Mouse (Mus musculus) brain, adult 2 months (tissue): Measurements from ENCODE around the gene Il4.
A peak's percentile ranks its signal among the peaks of the same experiment; 100 is the strongest.

Source experiments
- DNase-seq: peaks from one replicate; pipeline ENCODE4 v3.0.0; 2011; ENCODE audit warnings: low read depth, low spot score

The Il4 gene

GRCm38 (mm10) chr11:53618619-53619198 is at the start of gene Il4:
Il4 (minus strand) TSS chr11:53618669.
- DNase-seq: no peak

- peak; percentile 41 for DNase-seq
Measured at GRCm38 (mm10) chr11:53664091-53664490, 45.6 kb upstream of the Il4 start.

DNA sequence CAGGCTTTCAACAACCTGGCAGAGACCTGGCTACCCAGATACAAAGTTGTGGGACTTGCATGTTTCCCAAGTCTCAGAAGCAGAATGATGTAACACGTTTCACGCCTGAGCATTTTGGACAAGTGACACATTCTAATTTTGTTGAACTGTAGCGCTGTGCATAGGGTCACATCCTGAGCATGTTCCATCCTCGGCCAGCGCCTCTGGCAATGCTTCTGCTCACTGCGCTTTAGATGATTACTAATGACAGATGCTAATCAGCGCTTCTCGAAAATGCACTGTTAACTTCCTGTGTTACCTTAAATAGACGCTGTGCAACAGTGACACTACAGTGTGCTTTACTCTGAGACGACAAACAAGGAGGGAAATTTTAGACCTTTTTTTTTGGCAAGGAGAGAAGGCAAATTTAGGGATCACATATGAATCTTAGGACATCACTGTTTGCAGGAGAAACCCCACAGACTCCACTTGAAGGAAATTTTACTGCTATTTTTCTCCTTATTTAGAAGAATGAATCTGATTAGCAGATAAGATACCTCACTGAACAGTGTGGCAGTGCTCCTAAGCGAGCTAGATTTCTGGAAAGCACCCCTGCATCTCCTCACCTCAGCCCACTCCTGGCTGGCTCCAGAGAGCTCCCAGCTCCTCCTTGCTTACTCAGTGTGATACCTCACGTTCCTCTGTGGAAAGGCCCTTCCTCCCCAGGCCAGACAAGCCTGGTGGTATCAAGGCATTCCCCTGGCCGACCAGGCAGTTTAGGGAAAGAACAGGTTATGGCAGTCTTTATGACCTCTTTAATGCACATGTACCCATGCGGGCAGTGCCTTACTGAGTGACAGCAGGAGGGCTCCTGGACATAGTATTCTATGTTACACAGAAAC is 44.6 kb upstream of the Il4 start:
- peak; percentile 76 for DNase-seq

- no peak for DNase-seq
Measured at GRCm38 (mm10) chr11:53657828-53658227, 39.4 kb upstream of the Il4 start.

DNA sequence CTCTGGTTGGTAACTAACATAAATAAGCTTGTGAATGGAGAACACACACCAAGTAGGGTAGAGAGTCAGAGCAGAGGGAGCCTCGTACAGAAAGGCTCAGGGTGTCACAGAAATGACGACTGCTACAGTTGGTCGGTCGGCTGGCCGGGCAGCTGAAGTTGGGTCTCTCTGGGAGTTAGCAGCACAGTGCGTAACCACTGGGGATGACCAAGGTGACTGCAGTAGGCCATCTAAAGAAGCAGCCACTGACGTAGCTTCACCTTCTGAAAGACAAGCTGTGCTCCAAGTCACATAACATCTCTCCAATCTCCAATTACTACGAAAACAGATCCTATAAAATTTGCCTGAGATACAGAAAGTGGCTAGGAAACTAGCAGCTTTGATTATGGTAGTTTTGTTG is 38.9 kb upstream of the Il4 start:
- no peak for DNase-seq

DNA sequence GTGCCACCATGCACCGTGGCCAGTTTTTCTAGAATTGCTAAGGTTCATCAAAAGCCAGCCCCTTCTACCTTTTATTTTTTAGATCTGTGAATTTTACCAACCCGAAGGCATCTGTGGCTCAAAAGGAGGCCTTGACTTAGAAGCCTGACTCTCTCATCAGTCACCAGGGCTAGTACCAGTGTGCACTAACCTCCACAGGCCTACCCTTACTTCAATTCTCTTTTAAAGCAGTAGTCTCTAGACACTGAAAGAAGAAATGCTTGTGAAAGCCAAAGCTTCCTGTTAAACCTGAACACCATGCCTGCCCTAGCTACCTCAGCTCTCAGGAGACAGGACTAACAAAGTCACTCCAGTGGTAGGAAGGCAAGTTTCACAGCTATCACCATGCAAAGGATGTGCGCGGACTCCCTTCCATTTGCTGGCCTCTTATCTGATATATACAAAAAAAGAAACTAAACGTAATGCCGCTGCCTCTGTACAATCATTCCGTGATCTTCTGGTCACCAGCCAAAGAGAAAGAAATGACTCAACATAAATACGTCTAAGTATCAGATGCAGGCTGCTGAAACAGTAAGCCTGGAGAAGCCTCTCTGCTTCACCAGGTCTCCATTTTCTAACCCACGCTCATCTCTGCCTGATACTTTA is 38.2 kb upstream of the Il4 start:
- no peak for DNase-seq

GRCm38 (mm10) chr11:53655043-53655442 is 36.6 kb upstream of the Il4 start:
- no peak for DNase-seq

DNA sequence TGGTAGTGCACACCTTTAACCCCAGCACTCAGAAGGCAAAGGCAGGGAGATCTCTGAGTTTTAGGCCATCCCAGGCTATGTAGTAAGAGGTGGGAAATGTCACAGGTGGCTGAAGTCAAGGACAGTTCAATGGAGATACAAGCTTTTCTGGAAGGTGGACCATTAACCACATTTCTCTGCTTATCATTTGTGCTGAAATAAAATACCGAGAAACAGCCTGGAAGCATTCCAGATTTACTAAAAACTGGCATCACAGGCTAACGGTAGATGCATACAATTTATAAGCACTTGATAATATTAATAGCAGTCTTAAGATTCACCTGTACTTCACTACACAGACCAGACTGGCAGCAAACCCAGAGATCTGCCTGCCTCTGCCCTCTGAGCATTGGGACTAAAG is 34.0 kb upstream of the Il4 start:
- no peak for DNase-seq

GRCm38 (mm10) chr11:53651441-53651840 is 33.0 kb upstream of the Il4 start:
- no peak for DNase-seq

DNA sequence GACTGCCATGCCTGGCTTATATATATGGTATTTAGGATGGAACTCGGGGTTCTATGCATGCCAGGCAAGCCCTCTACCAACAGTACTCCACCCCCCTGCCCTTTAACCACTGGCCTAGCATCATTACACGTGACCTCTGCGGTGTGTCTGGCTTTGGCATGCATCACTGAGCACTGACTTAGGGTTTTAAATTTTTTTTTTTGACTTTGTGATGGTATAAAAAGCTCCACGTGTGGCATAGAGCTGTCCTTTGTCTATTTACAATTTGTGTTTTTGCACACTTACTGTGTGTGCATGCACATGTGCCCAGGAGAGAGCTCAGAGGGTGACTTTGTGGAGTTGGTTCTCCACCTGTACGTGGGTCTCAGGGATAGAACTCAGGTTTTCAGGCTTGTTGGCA is 25.5 kb upstream of the Il4 start:
- no peak for DNase-seq

DNA sequence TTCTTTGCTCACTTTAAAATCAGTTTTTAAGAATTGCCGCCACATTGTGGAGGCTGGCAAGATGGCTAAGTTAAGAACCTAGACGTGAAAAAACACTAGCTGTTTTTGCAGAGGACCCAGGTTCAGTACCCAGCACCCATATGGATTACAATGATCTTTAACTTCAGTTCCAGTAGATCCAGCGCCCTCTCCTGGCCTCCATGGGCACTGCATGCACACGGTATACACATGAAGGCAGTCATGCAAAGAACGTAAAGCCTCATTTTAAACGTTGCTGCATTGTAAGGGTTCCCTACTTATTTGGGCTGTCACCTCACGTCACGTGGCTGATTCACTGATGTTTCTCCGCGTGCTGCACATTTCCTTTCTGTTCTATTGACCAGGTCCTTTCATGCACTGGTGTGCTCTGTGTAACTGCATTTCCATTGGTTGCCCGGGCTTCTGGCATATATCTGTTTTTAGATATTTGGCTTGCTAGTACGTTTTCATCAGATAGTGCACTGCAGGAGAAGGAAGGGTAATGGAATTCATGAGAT is 24.3 kb upstream of the Il4 start:
- no peak for DNase-seq

DNA sequence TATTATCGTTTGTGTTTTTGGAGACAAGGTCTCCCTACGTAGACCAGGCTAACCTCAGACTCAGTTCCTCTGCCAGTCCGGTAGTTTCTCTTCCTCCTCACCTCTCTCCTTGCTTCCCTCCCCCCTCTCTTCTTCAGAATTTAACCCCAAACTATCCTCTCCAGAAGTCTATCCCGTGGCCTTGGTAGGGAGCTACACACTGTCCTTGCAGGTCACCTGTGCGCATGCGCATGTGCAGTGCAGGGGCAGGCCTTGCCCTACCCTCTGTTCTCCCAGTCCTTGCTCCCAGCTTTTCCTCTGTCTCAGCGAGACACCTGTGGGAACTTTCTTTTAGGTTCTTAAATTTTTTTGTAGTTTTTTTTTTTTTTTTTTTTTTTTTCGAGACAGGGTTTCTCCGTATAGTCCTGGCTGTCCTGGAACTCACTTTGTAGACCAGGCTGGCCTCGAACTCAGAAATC is 19.4 kb upstream of the Il4 start:
- DNase-seq: no peak

GRCm38 (mm10) chr11:53637046-53637802 is 18.8 kb upstream of the Il4 start:
- no peak for DNase-seq

- DNase-seq: peak; percentile 25
Measured at GRCm38 (mm10) chr11:53636183-53636646, 17.7 kb upstream of the Il4 start.

GRCm38 (mm10) chr11:53635590-53636182 is 17.2 kb upstream of the Il4 start:
- DNase-seq: no peak

DNA sequence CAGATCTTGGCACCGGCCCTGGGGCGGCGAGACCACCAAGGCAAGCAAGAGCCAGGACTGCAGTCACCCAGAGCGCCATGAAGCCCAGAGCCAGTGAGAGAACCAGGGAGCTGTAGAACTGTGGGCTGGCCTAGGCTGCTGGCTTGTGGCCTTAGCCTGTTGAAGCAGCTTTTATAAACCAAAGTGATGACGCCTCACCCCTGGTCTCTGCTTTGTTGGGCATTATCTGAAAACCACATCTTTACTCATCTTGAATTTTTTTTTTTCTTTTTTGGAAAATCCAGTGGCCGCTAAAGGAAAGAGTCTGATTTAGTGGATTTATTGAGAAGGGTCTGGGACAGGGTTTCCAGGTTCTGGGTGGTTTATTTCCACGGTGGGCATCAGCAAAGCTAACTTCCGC is 16.1 kb upstream of the Il4 start, which contains the start of gene Il13:
Gene Il13, minus strand, starts transcription at position 147 of the 400 bp plus-strand sequence.
- no peak for DNase-seq

DNA sequence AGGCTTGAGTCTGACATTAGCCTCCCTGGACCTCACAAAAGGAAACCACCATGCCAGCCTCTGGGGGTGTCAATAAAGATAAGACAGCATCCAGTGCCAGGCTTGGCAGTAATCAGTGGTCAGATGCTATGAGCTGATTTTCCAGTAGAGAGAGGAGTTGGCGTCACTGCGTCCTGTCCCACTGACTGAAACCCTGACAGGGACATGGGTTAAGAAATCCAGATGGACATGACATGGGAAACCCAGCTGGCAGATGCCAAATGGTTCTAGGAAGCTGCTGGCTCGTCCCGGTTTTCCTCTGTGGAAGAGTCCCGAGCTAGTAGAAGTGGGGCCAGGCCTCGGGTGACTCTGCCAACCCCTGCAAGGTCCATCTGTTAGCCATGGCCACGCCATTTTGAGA is 15.2 kb upstream of the Il4 start:
- DNase-seq: no peak

GRCm38 (mm10) chr11:53632122-53632733 is 13.8 kb upstream of the Il4 start:
- DNase-seq: peak; percentile 24

- DNase-seq: peak; percentile 92
Measured at GRCm38 (mm10) chr11:53627859-53628258, 9.4 kb upstream of the Il4 start.

DNA sequence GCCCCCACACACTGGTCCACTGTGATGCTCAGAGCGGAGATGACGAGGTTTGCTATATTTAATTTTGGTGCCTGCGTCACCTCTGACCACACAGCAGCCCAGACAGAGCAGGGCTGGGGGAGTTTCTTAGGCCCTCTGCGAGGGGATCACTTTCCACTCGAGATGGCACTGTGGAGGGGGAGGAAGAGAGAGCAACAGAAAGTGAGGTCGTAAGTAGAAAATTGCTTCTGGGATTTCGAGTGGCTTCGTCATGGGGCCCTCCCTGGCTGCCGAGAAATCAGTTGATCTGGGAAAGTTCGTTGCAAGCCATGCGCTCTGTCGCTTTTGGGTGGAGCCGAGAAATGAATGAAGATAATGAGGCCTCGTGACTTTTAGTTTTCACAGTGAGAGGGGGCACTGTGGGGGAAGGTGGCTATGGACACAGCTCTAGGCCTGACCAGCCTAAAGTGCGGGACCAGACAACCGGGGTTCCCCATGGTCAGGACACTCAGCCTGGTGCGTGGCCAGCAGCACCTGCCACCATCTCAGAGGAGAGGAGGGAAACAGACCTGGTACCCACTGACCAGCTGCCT is 8.4 kb upstream of the Il4 start:
- no peak for DNase-seq
